Mouse (Mus musculus): ENCODE measurements around the gene Trmo. TPM values are rescaled to one million over a fixed set of nuclear protein-coding genes. Genes with fewer than 3 reads are reported as not detected.

The Trmo gene
- total and polyA plus RNA-seq, 3 experiments = 3.5 to 4.1 TPM; not detected in 1

DNA sequence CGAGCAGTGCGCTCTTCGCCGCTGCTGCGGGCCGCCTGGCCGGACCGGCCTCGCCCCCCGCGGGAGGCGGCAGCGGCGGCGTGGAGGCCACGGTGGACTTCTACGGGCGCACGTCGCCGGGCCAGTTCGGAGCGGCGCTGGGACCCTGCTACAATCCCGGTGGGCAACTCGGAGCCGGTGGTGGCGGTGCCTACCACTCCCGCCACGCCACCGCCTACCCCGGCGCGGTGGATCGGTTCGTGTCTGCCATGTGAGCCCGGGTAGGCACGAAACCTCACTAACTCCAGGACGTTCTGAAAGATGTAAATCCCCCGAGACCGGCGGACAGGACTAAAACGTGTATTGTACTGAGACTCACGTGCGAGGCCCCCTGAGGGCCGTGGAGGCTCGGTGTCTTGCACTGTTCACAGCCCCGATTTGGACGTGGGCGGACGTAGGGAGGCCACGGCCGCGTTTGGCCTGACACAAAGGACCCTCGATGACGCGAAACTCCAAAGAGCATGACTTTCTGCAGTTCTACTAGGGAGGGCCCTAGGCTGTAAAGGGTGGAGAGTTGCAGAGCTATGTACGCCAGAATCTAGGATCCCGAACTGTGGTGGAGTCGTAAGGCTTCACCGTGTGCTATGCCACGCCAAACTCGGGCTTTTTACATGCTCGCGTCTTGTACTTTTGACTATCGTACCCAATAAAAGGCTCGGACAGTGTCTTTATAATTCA lies 44.0 kb downstream of the Trmo start:
- Histone ChIP-seq H3K27ac (ENCODE audit: control insufficient read depth, low read depth, low read length) (no peak overlapping the region), H3K9ac (ENCODE audit: control insufficient read depth, low read depth, low read length, poor library complexity, severe bottlenecking) (no peak overlapping the region), H3K79me2 (ENCODE audit: control insufficient read depth, insufficient read depth, low read length, poor library complexity) (no peaks in the 10 kb centered on the region), H3K36me3 (ENCODE audit: control insufficient read depth in 1 of 2, insufficient read depth in 2 of 2, low read length in 2 of 2) (no peaks in the 10 kb centered on the region), H3K27me3 (ENCODE audit: control insufficient read depth in 1 of 2, insufficient read depth in 2 of 2, low read length in 2 of 2) (peaks cover 2 to 14% of the 10 kb centered on the region in 2 experiments; a peak in 3 of 4 replicates), H3K4me1 (ENCODE audit: control insufficient read depth in 1 of 2, insufficient read depth in 2 of 2, low read length in 2 of 2) (no peaks in the 10 kb centered on the region), H3K4me3 (ENCODE audit: control insufficient read depth in 1 of 2, insufficient read depth in 1 of 2, low read depth in 2 of 2, low read length in 2 of 2) (no peak overlapping the region), H3K9me3 (replicated peaks; ENCODE audit: insufficient read depth, low read length) (no peaks in the 10 kb centered on the region)
- no peak for TF ChIP-seq KAT2A (conservative IDR thresholded peaks at IDR 0.05; ENCODE audit: low read depth, low read length)
- no peak for TF ChIP-seq SIN3A (IDR thresholded peaks at IDR 0.05; ENCODE audit: low read length)
- no peak for TF ChIP-seq CHD1 (IDR thresholded peaks at IDR 0.05; ENCODE audit: low read depth, low read length)
- no peak for TF ChIP-seq USF2 (IDR thresholded peaks at IDR 0.05; ENCODE audit: borderline replicate concordance in 1 of 2, insufficient read depth in 1 of 2, low read depth in 1 of 2, low read length in 2 of 2)
- TF ChIP-seq ELF1 (IDR thresholded peaks at IDR 0.05; ENCODE audit: low read depth, low read length) = no peak
- no peak for TF ChIP-seq TCF12 (IDR thresholded peaks at IDR 0.05; ENCODE audit: low read depth, low read length)
- no peak for TF ChIP-seq NELFE (IDR thresholded peaks at IDR 0.05; ENCODE audit: low read depth, low read length)
- no peak for TF ChIP-seq ZC3H11A (IDR thresholded peaks at IDR 0.05; ENCODE audit: low read depth, low read length)
- TF ChIP-seq CTCF (IDR thresholded peaks at IDR 0.05 in 2 of 3, conservative IDR thresholded peaks at IDR 0.05 in 1 of 3; ENCODE audit: control insufficient read depth in 1 of 3, insufficient read depth in 1 of 3, low read depth in 2 of 3, low read length in 3 of 3, poor library complexity in 1 of 3, severe bottlenecking in 1 of 3) = no peak
- no peak for TF ChIP-seq USF1 (IDR thresholded peaks at IDR 0.05; ENCODE audit: low read depth, low read length)
- TF ChIP-seq CHD2 (IDR thresholded peaks at IDR 0.05; ENCODE audit: low read length) = no peak
- no peak for TF ChIP-seq GATA1 (IDR thresholded peaks at IDR 0.05; ENCODE audit: low read depth, low read length)
- no peak for TF ChIP-seq MYC (IDR thresholded peaks at IDR 0.05; ENCODE audit: low read depth, low read length)
- TF ChIP-seq MAZ (IDR thresholded peaks at IDR 0.05; ENCODE audit: low read depth, low read length) = no peak
- TF ChIP-seq MAFK (IDR thresholded peaks at IDR 0.05; ENCODE audit: borderline replicate concordance, low read depth, low read length) = no peak
- TF ChIP-seq POLR2AphosphoS2 (IDR thresholded peaks at IDR 0.05; ENCODE audit: low read length) = no peak
- no peak for TF ChIP-seq JUND (IDR thresholded peaks at IDR 0.05; ENCODE audit: low read depth, low read length)
- no peak for TF ChIP-seq NRF1 (IDR thresholded peaks at IDR 0.05; ENCODE audit: insufficient read depth, low read depth, low read length, poor library complexity, severe bottlenecking)
- no peak for TF ChIP-seq UBTF (IDR thresholded peaks at IDR 0.05; ENCODE audit: borderline replicate concordance, insufficient read depth, low read depth, low read length)
- TF ChIP-seq MEF2A (IDR thresholded peaks at IDR 0.05; ENCODE audit: extremely low read depth, insufficient replicate concordance, low read depth, low read length, poor library complexity, severe bottlenecking) = no peak
- DNase-seq (ENCODE audit: low read depth, low spot score) = no peak
